Mouse (Mus musculus) stomach, embryonic 16.5 days (tissue): ENCODE measurements around the gene Tnn. TPM values are rescaled to one million over a fixed set of nuclear protein-coding genes. Genes with fewer than 3 reads are reported as not detected.
A peak's percentile ranks its signal among the peaks of the same experiment; 100 is the strongest.

Experiments
- ATAC-seq: fragments of 200-750 bp; cut with Nextera tagmentation; 2 replicates; pipeline ENCODE4 v1.8.0; 2017; ENCODE audit warnings: moderate number of reproducible peaks, moderate TSS enrichment; ENCODE audit not compliant: insufficient read depth, low FRiP score
- H3K27ac ChIP-seq: fragments of 300-500 bp; sonication (generic); 2 replicates; pipeline ENCODE4 v1.5.1; 2014; ENCODE audit warnings: low read length
- H3K27me3 ChIP-seq: fragments of 300-500 bp; sonication (generic); 2 replicates; pipeline ENCODE4 v1.6.1; 2014; ENCODE audit warnings: low read length, control low read depth, mixed read lengths; ENCODE audit not compliant: control insufficient read depth, insufficient read depth
- H3K36me3 ChIP-seq: fragments of 300-500 bp; sonication (generic); 2 replicates; pipeline ENCODE4 v1.6.1; 2014; ENCODE audit warnings: low read length; ENCODE audit not compliant: control insufficient read depth, insufficient read depth
- H3K4me1 ChIP-seq: fragments of 300-500 bp; sonication (generic); 2 replicates; pipeline ENCODE4 v1.6.1; 2014; ENCODE audit warnings: low read length, control low read depth, mixed read lengths; ENCODE audit not compliant: control insufficient read depth, insufficient read depth
- H3K4me2 ChIP-seq: fragments of 300-500 bp; sonication (generic); 2 replicates; pipeline ENCODE4 v1.6.1; 2014; ENCODE audit warnings: low read depth, low read length, mixed read lengths
- H3K4me3 ChIP-seq: fragments of 300-500 bp; sonication (generic); replicated peaks from 2 replicates; pipeline ENCODE4 v1.5.1; 2014; ENCODE audit warnings: mild to moderate bottlenecking, low read length
- H3K9ac ChIP-seq: fragments of 300-500 bp; sonication (generic); 2 replicates; pipeline ENCODE4 v1.6.1; 2014; ENCODE audit warnings: low read length
- H3K9me3 ChIP-seq: fragments of 300-500 bp; sonication (generic); replicated peaks from 2 replicates; pipeline ENCODE4 v1.6.1; 2016; ENCODE audit warnings: low read length, control low read depth; ENCODE audit not compliant: control insufficient read depth
- WGBS: fragments of 180-500 bp; shearing (Covaris S2); extraction: QIAGEN DNeasy Blood & Tissue Kit; methylation state at CpG from one replicate; pipeline ENCODE4 v1.1.7; 2014; 5-methylcytosine and 5-hydroxymethylcytosine counted together
- polyA plus RNA-seq: library from polyadenylated mRNA; unstranded; fragments of >200 nt; fragmentation: Nextera tagmentation; extraction: Ambion mirVana; gene quantifications from 2 replicates; pipeline ENCODE4 v1.2.1, GENCODE M21; 2015

Gene Tnn
- polyA plus RNA-seq, 1 experiment from 2014 or later, result 14.8 TPM

DNA sequence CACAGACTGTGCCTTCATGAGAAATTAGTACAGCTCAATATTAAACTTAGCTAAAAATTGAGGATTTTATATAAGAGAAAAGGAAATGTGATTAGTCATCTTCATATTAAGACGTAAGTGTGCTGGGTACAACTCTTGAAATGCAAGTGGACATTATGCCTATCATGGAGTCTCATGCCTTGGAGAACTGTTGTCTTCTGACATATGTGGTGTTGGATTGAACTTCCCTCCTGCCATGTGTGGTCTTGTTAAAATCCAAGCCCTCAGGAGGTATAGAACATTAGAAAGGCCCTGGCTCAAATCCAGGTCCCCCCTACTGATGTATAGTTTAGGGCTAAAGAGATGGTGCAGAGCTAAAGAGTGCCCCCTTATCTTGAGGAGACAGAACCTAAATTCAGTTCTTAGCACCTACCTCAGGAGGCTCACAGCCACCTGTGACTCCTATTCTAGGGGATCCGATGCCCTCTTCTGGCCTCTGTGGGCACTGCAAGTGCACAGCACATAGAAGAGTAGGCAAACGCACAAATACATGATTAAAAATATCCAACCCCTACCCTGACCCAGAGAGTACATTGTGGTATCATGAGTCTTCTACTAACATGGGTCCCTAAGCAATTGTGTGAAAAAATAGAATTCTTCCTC is 91.5 kb downstream of the Tnn start:
- 63% methylated on average over 3 of the region's 3 CpGs for WGBS
- Histone ChIP-seq H3K9ac (no peak overlapping the region), H3K4me1 (peaks cover 7% of the 10 kb centered on the region; the same call in 1 of the 2 replicates), H3K9me3 (peaks cover 4% of the 10 kb centered on the region), H3K4me2 (no peak overlapping the region), H3K4me3 (no peak overlapping the region), H3K27ac (no peak overlapping the region), H3K36me3 (0 out of 2 replicates have a peak, but pooled peaks cover 3% of the 10 kb centered on the region), H3K27me3 (no peaks in the 10 kb centered on the region)
- ATAC-seq, result no peak

DNA sequence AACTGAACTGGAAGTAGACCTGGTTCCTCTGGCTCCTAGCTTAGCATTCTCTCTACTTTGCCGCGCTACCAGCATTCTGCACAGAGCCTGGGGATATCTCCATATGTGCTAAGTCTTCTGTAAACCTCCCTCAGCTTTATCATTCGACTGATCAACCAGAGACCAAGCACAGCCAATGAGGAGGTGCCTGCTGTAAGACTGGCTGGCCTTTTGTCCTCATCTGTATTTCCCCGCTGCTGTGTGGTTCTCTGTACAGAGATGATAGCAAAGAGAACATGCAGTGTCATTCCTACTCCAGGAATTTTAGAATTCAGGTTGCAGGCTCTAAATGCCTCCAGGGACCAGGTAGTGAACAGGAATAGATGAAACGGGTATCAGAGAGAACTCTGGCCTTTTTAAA is 92.1 kb downstream of the Tnn start:
- Histone ChIP-seq H3K9ac (no peak overlapping the region), H3K9me3 (no peaks in the 10 kb centered on the region), H3K4me3 (no peak overlapping the region), H3K36me3 (no peaks in the 10 kb centered on the region), H3K4me2 (no peak overlapping the region), H3K4me1 (peaks cover 7% of the 10 kb centered on the region; the same call in 1 of the 2 replicates), H3K27me3 (no peaks in the 10 kb centered on the region), H3K27ac (peak overlapping the region; percentile 26; the same call in 1 of the 2 replicates)
- 70% methylated on average over 5 of the region's 5 CpGs for WGBS
- ATAC-seq, result no peak

DNA sequence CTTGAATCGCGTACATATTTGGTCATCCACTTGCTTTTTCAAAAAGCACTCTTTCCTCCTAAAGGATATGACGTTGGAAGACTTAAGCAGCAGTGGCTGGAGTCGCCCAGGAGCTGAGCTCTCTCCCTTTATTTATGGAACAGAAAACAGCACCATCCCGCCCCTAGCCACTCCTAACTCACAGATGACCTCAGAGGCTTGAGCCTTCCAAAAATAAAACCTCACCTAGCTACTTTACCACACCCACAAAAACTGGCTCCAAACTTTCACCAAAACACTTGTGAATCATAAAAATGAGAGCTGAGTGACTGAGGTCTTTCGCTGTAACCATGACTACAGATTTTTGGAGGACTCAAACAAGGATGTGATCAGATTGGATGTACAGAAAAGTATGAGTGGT is 92.8 kb downstream of the Tnn start:
- H3K36me3 ChIP-seq, result no peaks in the 10 kb centered on the region
- peaks cover 7% of the 10 kb centered on the region; the same call in 1 of the 2 replicates for H3K4me1 ChIP-seq
- H3K9me3 ChIP-seq, result no peaks in the 10 kb centered on the region
- H3K9ac ChIP-seq, result no peak overlapping the region
- 54% methylated on average over 6 of the region's 6 CpGs for WGBS
- H3K4me2 ChIP-seq, result no peak overlapping the region
- no peaks in the 10 kb centered on the region for H3K27me3 ChIP-seq
- no peak for ATAC-seq
- H3K4me3 ChIP-seq, result no peak overlapping the region
- H3K27ac ChIP-seq, result no peak overlapping the region

- Histone ChIP-seq H3K36me3 (no peaks in the 10 kb centered on the region), H3K9ac (no peak overlapping the region), H3K27ac (no peak overlapping the region), H3K9me3 (no peaks in the 10 kb centered on the region), H3K4me3 (no peak overlapping the region), H3K27me3 (no peaks in the 10 kb centered on the region), H3K4me1 (peaks cover 7% of the 10 kb centered on the region; the same call in 1 of the 2 replicates), H3K4me2 (no peak overlapping the region)
- ATAC-seq, result no peak
- 71% methylated on average over 1 of the region's 1 CpGs for WGBS
Measured at GRCm38 (mm10) chr1:160059908-160060307, 93.5 kb downstream of the Tnn start.

GRCm38 (mm10) chr1:160057657-160058056 is 95.7 kb downstream of the Tnn start:
- H3K4me1 ChIP-seq, result peaks cover 7% of the 10 kb centered on the region; the same call in 1 of the 2 replicates
- H3K36me3 ChIP-seq, result no peaks in the 10 kb centered on the region
- ATAC-seq, result no peak
- no peaks in the 10 kb centered on the region for H3K9me3 ChIP-seq
- no peak overlapping the region for H3K27ac ChIP-seq
- H3K9ac ChIP-seq, result no peak overlapping the region
- H3K27me3 ChIP-seq, result no peaks in the 10 kb centered on the region
- WGBS, result 62% methylated on average over 3 of the region's 3 CpGs
- no peak overlapping the region for H3K4me2 ChIP-seq
- no peak overlapping the region for H3K4me3 ChIP-seq

GRCm38 (mm10) chr1:160054366-160055078 is 98.9 kb downstream of the Tnn start:
- Histone ChIP-seq H3K4me2 (no peak overlapping the region), H3K4me3 (no peak overlapping the region), H3K4me1 (no peaks in the 10 kb centered on the region; the same call in 1 of the 2 replicates), H3K27ac (no peak overlapping the region), H3K36me3 (no peaks in the 10 kb centered on the region), H3K27me3 (no peaks in the 10 kb centered on the region), H3K9me3 (no peaks in the 10 kb centered on the region), H3K9ac (no peak overlapping the region)
- no peak for ATAC-seq
- 67% methylated on average over 5 of the region's 5 CpGs for WGBS

- Histone ChIP-seq H3K4me1 (no peaks in the 10 kb centered on the region; the same call in 1 of the 2 replicates), H3K9me3 (no peaks in the 10 kb centered on the region), H3K27me3 (no peaks in the 10 kb centered on the region), H3K36me3 (no peaks in the 10 kb centered on the region), H3K4me3 (no peak overlapping the region), H3K27ac (no peak overlapping the region), H3K4me2 (no peak overlapping the region), H3K9ac (no peak overlapping the region)
- ATAC-seq, result peak; percentile 43; the same call in 1 of the 2 replicates
- WGBS, result 68% methylated on average over 5 of the region's 5 CpGs
Measured at GRCm38 (mm10) chr1:160053510-160054305, 99.7 kb downstream of the Tnn start.

DNA sequence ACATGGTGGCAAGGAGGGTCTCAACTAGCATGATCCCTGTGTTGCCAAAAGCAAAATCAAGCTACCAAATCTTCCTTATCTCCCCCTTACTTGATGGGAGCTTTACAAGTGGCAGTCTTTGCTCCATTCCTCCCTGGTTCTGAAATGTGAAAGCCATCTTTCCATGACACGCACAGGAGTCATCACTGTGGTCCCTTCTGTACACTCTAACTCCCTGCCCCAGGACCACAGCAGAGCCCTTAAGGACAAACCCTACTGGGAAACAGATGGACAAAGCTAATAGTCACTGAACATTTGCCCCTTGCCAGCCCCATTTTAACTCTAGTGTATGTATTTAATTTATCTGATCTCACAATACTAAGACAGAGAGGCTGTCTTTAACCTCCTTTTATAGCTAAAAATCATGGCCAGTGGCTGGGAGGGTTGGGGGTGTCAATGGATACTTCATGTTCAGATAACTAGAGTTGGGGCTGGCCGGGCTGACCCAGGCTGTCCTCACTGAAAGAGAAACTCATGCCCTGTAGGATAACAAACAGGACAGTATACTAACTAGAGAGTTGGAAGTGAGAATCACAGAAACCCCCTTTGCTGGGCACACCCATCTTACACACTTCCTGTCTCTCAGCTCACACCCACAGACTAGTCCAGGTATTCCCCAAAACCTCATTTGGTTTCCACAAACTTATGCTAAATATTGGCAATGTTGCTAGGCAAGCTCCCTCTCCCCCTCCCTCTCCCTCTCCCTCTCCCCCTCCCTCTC is 100.6 kb downstream of the Tnn start:
- Histone ChIP-seq H3K27ac (no peak overlapping the region), H3K9me3 (no peaks in the 10 kb centered on the region)
- 94% methylated on average over 2 of the region's 2 CpGs for WGBS

More for the DNA sequence above, 100.6 kb downstream of the Tnn start:
- Histone ChIP-seq H3K4me3 (no peak overlapping the region), H3K4me2 (no peak overlapping the region), H3K4me1 (no peaks in the 10 kb centered on the region; the same call in 1 of the 2 replicates), H3K36me3 (no peaks in the 10 kb centered on the region), H3K9ac (no peak overlapping the region), H3K27me3 (no peaks in the 10 kb centered on the region)
- no peak for ATAC-seq
